Mouse (Mus musculus): ENCODE measurements around the gene Col18a1.

GRCm38 (mm10) chr10:77209261-77209660, 42.9 kb upstream of the Col18a1 start:
- no peak for TF ChIP-seq CTCF (conservative IDR thresholded peaks at IDR 0.05; ENCODE audit: insufficient read depth, insufficient read length, low read depth, low read length)
- no peak for TF ChIP-seq POLR2A (IDR thresholded peaks at IDR 0.05; ENCODE audit: low read depth, low read length)
